In the genomic region with DNA sequence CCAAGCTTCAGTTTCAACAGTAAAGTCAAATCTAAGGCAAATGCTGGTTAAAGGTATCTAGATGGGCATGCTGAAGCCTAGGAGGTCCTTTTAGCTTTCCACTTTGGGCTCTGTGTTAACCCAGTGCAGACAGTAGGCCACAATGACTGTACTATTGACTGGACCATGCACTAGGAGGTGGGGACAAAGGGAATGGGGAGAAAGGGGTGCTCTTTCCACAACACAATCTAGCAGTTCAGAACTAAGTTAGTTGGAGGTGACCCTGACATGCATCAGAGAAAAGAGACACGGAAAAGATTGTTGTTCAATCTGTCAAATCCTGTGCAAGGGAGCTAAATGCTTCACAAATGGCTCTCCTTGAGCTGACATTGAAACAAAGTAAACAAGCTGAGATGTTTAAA, we compare ENCODE assay signal across 9 mouse cellular contexts. TPM values are rescaled to one million over a fixed set of nuclear protein-coding genes. Genes with fewer than 3 reads are reported as not detected.
DNase-seq lines count a peak whose midpoint lies in the region; ATAC-seq lines count a peak whose summit lies in the region.
"Had no signal": no experiment of that assay in that cellular context is flagged by ENCODE, and none has a peak within 500 bp of the region (broad histone marks: within the 10 kb centered on the region; RNA-seq: fewer than 3 reads in every experiment).

No protein-coding gene starts in this region.

- intact Hi-C loops in left cerebral cortex, postnatal 25 days (cut with DNase I), result loop anchor here (1.0 to 5.0 kb wide), 2 partner anchors 7 to 192 kb away; partner anchors contain the start of gene Irs1
- intact Hi-C loops in left cerebral cortex, postnatal 14 days (cut with DNase I), result loop anchor here (10.0 kb wide), 1 partner anchor 689 kb away; no protein-coding TSS in a partner anchor

- DNase-seq in left cerebral cortex, postnatal 25 days (ENCODE audit: low spot score in 2 of 2), result peak; percentile 16 to 18
- no peak for DNase-seq in left cerebral cortex, postnatal 14 days (ENCODE audit: low spot score in 2 of 2)
- peak; percentile 43 for DNase-seq in cerebellum, adult 9-11 months
- DNase-seq in heart, embryonic 10.5 days (ENCODE audit: low spot score), result no peak
- no peak for DNase-seq in c-Kit-positive CD71-positive TER-119-positive erythroid progenitor cells, embryonic 14.5 days (ENCODE audit: low spot score)
- no peak for DNase-seq in spleen, postnatal 4 days (ENCODE audit: low spot score in 2 of 2)

- peak overlapping the region; percentile 87 for H3K4me3 ChIP-seq in heart, embryonic 10.5 days
- H3K4me3 ChIP-seq in kidney, embryonic 15.5 days (replicated peaks), result peak overlapping the region; percentile 52
- H3K4me3 ChIP-seq in midbrain, embryonic 15.5 days, result peak overlapping the region; percentile 49

- H3K27me3 ChIP-seq in heart, embryonic 10.5 days (ENCODE audit: insufficient read depth, poor library complexity, severe bottlenecking), result peaks cover 9% of the 10 kb centered on the region; the same call in 1 of the 2 replicates
- peaks cover 8% of the 10 kb centered on the region; the same call in 1 of the 2 replicates for H3K27me3 ChIP-seq in kidney, embryonic 15.5 days
- H3K27me3 ChIP-seq in midbrain, embryonic 15.5 days (replicated peaks), result no peaks in the 10 kb centered on the region

- peak overlapping the region; percentile 95 for H3K27ac ChIP-seq in heart, embryonic 10.5 days
- H3K27ac ChIP-seq in kidney, embryonic 15.5 days, result peak overlapping the region; percentile 95
- peak overlapping the region; percentile 93 for H3K27ac ChIP-seq in midbrain, embryonic 15.5 days

- H3K4me2 ChIP-seq in kidney, embryonic 15.5 days, result peak overlapping the region; percentile 73
- peak overlapping the region; percentile 77 for H3K4me2 ChIP-seq in midbrain, embryonic 15.5 days

- peak overlapping the region; percentile 58 for H3K9ac ChIP-seq in kidney, embryonic 15.5 days
- H3K9ac ChIP-seq in midbrain, embryonic 15.5 days, result peak overlapping the region; percentile 62; the same call in 1 of the 2 replicates

- H3K4me1 ChIP-seq in heart, embryonic 10.5 days, result peaks cover 48% of the 10 kb centered on the region
- peaks cover 45% of the 10 kb centered on the region for H3K4me1 ChIP-seq in kidney, embryonic 15.5 days
- peaks cover 55% of the 10 kb centered on the region for H3K4me1 ChIP-seq in midbrain, embryonic 15.5 days

- WGBS in heart, embryonic 10.5 days, result 3% methylated on average over 1 of the region's 1 CpGs
- WGBS in kidney, embryonic 15.5 days, result 4% methylated on average over 1 of the region's 1 CpGs
- WGBS in midbrain, embryonic 15.5 days, result 0% methylated on average over 1 of the region's 1 CpGs

- no peak for ATAC-seq in kidney, embryonic 15.5 days (replicated peaks; ENCODE audit: low FRiP score)
- peak; percentile 38 for ATAC-seq in midbrain, embryonic 15.5 days (replicated peaks)

- no peaks in the 10 kb centered on the region for H3K9me3 ChIP-seq in heart, embryonic 10.5 days
- no peaks in the 10 kb centered on the region for H3K9me3 ChIP-seq in kidney, embryonic 15.5 days (replicated peaks)
- no peaks in the 10 kb centered on the region for H3K9me3 ChIP-seq in midbrain, embryonic 15.5 days

- peaks cover 26% of the 10 kb centered on the region for H3K36me3 ChIP-seq in heart, embryonic 10.5 days
- H3K36me3 ChIP-seq in kidney, embryonic 15.5 days, result peaks cover 17% of the 10 kb centered on the region
- H3K36me3 ChIP-seq in midbrain, embryonic 15.5 days (replicated peaks), result no peaks in the 10 kb centered on the region

RNA-seq across cellular contexts. Expression of gene Irs1, which starts 7.3 kb away (rescaled TPM):
- total RNA-seq in left cerebral cortex, postnatal 25 days (2021), result 10 to 100 TPM; 17.3 to 17.4 TPM
- 10 to 100 TPM; 19.9 to 20.3 TPM for total RNA-seq in left cerebral cortex, postnatal 14 days (2021)
- polyA plus RNA-seq in heart, embryonic 10.5 days (2016; fragmentation: Nextera tagmentation; extraction: Ambion mirVana), result 10.0 and 12.5 TPM in 2 replicates
- 4.1 and 4.3 TPM in 2 replicates for polyA plus RNA-seq in kidney, embryonic 15.5 days (2015; fragmentation: Nextera tagmentation; extraction: Ambion mirVana)
- 7.5 and 8.2 TPM in 2 replicates for polyA plus RNA-seq in midbrain, embryonic 15.5 days (2015; fragmentation: Nextera tagmentation; extraction: Ambion mirVana)

RNA-seq across cellular contexts. Expression of gene Rhbdd1, which starts 32.4 kb away (rescaled TPM):
- total RNA-seq in left cerebral cortex, postnatal 25 days (2021), result 1 to 10 TPM; 6.3 to 7.1 TPM
- total RNA-seq in left cerebral cortex, postnatal 14 days (2021), result 1 to 10 TPM; 5.4 to 5.6 TPM
- polyA plus RNA-seq in heart, embryonic 10.5 days (2016; fragmentation: Nextera tagmentation; extraction: Ambion mirVana), result 11.0 and 12.4 TPM in 2 replicates
- polyA plus RNA-seq in kidney, embryonic 15.5 days (2015; fragmentation: Nextera tagmentation; extraction: Ambion mirVana), result 9.4 and 9.8 TPM in 2 replicates
- polyA plus RNA-seq in midbrain, embryonic 15.5 days (2015; fragmentation: Nextera tagmentation; extraction: Ambion mirVana), result 3.2 and 4.2 TPM in 2 replicates

RNA-seq across cellular contexts. Expression of gene Gm9747, which starts 51.0 kb away (rescaled TPM):
- not detected for total RNA-seq in left cerebral cortex, postnatal 25 days (2021)
- not detected for total RNA-seq in left cerebral cortex, postnatal 14 days (2021)
- polyA plus RNA-seq in heart, embryonic 10.5 days (2016; fragmentation: Nextera tagmentation; extraction: Ambion mirVana), result 28.0 and 32.2 TPM in 2 replicates
- polyA plus RNA-seq in kidney, embryonic 15.5 days (2015; fragmentation: Nextera tagmentation; extraction: Ambion mirVana), result 11.4 and 11.9 TPM in 2 replicates
- polyA plus RNA-seq in midbrain, embryonic 15.5 days (2015; fragmentation: Nextera tagmentation; extraction: Ambion mirVana), result 22.1 and 26.4 TPM in 2 replicates
- total RNA-seq: layer of hippocampus, postnatal 14 days had no signal

Comparison
In these comparisons a context has a peak if more than half of its experiments do, and no peak if none do; other contexts are left out.
1. DNase-seq: peak in left cerebral cortex, postnatal 25 days (2 of 2) and cerebellum, adult 9-11 months (single experiment); none in left cerebral cortex, postnatal 14 days (0 of 2), heart, embryonic 10.5 days (single experiment), c-Kit-positive CD71-positive TER-119-positive erythroid progenitor cells, embryonic 14.5 days (single experiment) and spleen, postnatal 4 days (0 of 2).
2. Peak in every context shown above with its lines, with median percentiles within 50 percentile points of each other: H3K27ac ChIP-seq and H3K4me3 ChIP-seq.